Mouse (Mus musculus): ENCODE data around the gene Pcif1. TPM values are rescaled to one million over a fixed set of nuclear protein-coding genes. Genes with fewer than 3 reads are reported as not detected.
A peak's percentile ranks its signal among the peaks of the same experiment; 100 is the strongest.
"Not testable (repeated sequence)": the region's sequence is repeated elsewhere in the genome, so short reads cannot be mapped to it uniquely, and the experiment has no call there.

Gene Pcif1
- total RNA-seq, 2 experiments from 2014 or later: 41.2 to 44.1 TPM

DNA sequence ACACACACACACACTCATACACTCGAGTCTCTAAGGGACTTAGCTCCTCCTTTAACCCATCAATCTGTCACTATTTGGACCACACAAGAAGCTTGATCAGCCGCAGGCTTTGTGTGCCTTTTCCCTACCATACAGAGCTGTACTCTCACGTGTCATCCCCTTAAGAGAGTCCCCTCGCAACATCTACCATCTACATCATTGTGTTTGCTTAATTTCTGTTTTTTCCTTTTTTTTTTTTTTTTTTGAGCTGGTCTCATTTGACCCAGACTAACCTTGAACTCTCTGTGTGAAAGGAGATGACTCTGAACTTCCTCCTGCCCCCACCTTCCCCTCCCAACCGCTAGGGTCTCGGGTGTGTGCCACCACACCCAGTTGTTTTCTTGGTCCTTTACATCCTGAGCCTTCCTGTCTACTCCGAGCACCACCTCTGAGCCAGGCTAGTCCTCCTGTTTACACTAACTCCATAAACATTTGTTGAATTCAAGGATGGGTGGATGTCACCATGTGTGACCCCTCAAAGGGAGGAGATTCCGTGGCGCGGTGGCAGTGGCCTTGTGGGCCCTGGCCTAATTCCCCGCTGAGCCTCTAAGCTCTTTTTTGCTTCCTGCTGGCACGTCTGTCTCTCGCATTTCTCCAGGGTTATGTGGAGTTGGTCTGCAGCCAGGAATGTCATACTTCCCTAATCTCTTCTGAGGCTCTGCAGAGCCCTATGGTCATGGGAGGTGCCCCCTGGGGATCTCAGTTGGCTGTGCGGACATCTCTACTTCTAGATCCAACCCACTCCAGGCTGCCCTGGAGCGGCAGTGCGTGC is 12.2 kb upstream of the Pcif1 start:
- no peak for DNase-seq

DNA sequence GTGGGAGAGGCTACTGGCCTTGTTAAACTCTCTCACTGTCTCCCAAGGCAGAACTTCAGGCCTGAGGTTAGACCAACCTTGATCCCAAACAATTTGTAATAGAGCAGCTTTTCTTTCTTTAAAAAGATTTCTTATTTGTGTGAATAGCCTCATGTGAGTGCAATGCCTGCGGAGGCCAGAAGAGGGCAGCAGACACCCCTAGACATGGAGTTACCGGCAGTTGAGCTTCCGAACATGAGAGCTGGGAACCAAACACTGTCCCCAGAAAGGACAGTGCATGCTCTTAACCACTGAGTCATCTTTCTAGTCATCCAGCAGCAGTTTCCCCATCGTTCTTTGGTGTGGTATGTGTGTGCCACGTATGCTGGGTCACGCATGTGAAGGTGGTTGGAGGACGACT is 11.5 kb upstream of the Pcif1 start:
- no peak for DNase-seq

DNA sequence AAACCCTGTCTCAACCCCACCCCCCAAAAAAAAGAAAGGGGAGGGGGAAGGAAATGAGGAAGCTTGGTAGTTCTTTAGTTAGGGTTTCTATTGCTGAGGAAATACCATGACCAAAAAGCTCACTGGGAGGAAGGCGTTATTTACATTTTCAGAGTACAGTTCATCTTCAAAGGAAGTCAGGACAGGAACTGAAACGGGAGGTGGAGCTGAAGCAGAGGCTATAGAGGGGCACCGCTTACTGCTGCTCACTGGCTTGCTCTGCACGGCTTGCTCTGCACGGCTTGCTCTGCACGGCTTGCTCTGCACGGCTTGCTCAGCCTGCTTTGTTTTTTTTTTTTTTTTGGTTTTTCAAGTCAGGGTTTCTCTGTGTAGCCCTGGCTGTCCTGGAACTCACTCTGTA is 10.6 kb upstream of the Pcif1 start:
- no peak for DNase-seq

DNA sequence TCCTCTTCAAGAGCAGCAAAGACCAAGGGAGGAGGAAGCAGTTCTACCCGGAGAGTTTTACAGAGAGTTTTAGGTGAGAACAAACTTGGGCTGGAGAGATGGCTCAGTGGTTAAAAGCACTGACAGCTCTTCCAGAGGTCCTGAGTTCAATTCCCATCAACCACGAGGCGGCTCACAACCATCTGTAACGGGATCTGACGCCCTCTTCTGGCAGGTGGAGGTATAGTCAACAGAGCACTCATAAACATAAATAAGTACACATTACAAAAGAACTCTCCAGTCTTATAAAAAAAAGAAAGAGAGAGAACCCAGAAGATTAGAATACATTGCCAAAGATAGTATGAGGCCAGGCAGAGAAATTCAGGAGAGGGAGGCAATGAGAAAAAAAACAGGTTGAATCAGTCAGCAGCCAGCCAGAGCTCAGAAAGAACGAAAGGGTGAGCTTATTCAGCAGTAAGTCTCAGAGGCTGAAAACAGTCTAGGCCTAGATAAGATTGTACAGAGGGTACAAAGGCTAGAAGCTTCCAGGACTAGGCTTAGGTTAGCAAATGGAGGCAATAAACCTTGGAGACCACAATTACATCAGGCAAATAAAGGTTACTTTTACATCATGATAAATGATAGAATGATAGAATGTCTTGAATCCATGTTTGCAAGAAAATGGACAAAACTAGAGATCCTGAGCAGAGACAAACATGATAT is 7.4 kb upstream of the Pcif1 start:
- DNase-seq: no peak

DNA sequence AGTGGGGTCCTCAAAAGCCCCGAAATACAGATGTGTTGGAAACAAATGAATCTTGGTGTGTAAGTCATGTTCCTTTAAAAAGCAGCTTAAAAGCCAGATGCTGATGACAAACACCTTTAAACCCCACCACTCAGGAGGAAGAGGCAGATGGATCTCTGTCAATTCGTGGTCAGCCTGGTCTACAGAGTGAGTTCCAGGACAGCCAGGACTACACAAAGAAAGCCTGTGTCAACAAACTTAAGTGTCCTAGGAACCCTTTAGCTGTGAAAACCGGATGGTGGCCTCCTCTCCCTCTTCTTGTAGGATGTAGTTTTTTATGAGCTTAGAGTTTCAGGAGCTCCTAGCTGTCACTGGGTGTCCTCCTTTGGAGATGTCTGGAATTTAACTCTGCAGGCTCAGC is 5.5 kb upstream of the Pcif1 start:
- no peak for DNase-seq

DNA sequence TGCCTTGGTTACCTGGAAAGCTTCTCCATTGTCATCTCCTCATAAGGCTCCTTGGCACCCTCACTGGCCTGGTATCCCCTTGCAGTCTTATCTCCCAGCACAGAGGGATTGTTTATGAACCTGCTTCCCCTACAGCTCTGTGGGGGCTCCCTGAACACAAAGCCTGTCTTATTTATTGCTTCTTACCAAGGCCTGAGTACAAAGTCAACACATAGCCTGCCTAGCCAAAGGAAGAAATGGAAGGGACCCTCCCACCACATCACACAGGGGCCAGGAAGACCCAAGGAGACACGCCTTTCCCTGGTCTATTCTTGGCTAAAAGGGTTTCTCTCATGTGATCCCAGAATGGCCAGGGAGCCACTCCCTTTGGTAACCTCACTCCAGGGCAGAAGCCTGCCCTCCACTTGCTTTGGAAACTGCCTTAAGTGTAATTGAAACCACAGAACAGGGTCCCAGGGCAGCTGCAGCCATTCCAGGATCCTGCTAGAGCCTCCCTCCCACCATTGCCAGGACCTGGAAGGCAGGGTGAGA is 4.8 kb upstream of the Pcif1 start:
- DNase-seq: no peak

DNA sequence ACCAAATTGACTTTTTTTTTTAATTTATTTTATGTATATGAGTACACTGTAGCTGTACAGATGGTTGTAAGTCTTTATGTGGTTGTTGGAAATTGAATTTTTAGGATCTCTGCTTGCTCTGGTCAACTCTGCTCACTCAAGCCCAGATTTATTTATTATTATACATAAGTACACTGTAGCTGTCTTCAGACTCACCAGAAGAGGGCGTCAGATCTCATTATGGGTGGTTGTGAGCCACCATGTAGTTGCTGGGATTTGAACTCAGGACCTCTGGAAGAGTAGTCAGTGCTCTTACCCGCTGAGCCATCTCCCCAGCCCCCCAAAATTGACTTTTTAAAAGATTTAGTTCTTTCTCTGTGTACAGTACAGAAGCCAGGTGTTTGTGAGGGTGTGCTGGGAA is 3.5 kb upstream of the Pcif1 start:
- not testable (repeated sequence) for DNase-seq

DNA sequence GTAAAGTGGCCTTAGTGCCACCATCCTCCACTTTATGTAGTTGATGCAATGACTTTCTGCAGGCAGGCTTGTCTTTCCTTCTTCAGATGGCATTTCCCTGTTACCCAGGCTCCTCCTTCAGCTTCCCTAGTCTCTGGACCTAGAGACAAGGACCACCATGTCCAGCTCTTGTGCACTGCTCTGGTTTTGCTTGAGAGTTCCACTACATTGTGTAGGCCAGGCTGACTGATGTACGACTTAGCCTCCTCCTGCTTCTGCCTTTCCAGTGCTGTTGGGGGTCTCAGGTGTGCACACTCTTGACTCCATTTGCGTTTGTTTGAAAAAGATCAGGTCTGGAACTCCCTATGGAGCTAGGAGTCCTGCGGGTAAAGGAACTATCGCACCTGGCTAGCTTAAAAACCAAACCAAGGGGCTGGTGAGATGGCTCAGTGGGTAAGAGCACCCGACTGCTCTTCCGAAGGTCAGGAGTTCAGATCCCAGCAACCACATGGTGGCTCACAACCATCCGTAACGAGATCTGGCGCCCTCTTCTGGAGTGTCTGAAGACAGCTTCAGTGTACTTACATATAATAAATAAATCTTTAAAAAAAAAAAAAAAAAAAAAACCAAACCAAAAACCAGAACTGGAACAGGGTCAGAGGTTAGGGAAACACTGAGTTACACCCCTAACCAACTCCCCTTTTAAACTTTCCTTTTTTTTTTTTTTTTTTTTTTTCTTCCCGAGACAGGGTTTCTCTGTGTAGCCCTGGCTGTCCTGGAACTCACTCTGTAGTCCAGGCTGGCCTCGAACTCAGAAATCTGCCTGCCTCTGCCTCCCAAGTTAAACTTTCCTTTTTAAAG is 1.5 kb upstream of the Pcif1 start:
- DNase-seq: not testable (repeated sequence)

DNA sequence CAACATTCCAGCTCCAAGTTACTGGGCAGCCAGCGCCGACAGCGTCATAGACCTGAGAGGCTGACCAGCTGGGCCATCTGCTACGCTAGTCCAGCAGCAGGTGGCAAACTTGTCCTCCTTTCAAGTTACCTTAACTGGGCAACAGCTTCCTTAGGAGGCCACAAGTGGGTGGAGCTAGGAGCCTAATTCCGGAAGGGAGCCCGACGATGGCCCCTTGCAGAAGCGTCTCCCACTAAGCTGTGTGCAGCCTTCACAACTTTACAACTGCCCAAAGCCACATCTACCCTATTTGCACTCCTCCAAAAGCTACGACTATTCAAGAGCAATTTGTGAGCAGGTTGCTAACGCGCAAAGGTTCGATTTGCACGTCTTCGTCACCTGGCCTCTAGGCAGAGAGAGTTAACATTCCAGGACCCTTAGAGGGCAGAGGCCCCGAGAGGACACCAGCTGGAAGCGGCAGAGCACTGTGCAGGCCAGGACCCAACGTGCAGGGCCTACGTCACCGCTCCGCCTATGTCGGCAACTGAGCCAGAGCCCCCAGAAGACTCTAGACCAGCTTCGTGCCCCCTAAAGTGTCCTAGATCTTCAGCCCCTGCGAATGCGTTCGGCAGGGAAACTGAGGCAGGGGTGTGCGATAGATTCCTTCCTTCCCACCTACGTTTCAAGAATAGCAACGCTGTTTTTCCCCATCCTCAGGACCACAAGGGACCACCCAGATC is 436 bp upstream of the Pcif1 start:
- DNase-seq: no peak

DNA sequence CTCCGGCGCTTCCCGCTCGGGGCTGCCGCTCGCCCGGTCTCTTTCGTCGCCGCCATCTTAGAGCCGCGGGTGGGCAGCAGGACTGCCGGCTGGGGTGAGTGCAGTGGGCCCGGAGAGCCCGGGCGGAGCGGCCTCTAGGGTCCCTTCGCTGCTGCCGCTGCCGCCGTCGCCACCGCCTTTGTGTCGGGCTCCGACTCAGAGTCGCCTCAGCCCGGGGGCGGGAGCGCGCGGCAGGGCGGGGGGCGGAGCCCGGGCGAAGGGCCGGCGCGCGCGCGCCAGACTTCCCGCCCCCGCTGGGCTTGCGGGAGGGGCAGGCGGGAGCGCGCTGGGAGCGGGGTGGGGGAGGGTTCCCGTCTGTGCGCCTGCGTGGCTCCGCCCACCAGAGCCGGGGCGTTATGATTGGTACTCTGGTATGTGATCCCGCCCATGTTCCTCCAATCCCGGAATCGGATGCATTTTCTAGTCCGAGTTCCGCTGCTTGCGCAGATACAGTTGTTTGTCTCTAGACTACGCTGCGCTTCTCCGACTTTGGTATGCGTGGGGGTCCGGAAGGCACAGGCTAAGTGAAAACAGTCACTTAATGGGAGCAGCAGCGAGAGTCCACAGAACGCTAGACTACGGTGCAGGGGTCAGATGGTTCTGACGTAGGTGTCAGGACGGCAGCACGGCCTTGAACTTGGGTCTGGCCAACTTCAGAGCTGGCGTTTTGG is 619 bp downstream of the Pcif1 start:
- DNase-seq: peak; percentile 93

DNA sequence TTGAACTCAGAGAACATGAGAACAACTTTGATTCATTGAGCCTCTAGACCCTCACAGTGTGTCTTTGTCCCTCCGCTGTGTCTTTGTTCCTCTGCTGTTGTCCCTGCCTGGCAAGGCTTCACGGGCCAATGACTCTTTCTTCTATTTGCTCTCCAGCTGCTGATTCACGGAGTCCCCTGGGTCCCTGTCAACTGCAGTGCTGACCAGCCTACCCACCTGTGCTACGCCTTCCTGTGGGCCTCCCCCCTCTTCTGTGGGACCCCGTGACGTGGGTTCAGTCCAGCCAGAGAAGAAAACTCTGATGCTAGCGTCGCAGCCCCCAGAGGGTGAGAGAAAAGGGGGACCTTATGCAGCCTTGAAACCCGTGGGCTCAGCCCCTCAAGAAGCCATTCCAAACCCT is 3.5 kb downstream of the Pcif1 start:
- DNase-seq: no peak

DNA sequence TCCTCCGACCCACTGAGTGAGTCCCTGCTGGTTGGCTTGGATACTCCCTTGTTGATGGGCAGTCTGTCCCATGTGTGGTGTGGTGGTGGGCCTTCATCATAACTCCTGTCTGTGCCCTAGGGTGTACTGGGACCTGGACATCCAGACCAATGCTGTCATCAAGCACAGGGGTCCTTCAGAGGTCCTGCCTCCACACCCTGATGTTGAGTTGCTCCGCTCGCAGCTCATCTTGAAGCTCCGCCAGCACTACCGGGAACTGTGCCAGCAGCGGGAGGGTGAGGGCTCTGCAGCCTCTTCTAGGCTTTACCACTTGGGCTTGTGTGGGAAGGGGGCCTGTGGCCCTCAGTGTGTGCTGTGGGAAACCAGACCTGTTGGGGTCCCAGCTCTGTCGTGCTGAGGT is 6.7 kb downstream of the Pcif1 start:
- DNase-seq: peak; percentile 85

DNA sequence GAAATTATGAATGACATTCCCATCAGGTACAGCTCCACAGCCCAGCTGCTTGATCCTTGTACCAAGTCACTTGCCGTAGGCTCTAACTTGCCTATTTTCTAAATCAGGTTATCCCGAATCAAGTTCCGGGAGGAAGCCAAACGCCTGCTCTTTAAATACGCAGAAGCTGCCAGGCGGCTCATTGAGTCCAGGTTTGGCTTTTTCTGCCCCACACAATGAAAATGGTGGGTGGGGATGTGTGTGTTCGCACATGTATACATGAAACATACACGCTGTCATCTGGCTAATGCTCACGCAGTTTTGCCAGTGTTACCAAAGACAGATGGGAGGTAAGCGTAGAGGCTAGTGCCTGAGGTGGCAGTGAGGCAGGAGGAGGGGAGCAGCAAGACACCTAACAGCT is 7.5 kb downstream of the Pcif1 start:
- no peak for DNase-seq

DNA sequence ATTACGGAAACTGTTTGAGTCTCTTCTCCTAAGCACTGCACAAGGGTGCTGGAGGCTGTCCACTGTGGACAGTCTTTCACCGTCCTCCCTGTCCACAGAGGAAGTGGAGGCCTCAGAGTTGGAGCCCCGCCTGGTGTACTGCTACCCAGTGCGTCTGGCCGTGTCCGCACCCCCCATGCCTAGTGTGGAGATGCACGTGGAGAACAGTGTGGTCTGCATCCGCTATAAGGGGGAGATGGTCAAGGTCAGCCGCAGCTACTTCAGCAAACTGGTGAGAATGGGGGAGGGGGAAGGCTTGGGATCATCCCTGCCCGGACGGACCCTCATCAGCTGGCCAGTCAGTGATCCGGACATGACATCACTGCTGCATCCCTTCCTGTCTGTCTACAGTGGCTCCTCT is 9.9 kb downstream of the Pcif1 start:
- DNase-seq: no peak

DNA sequence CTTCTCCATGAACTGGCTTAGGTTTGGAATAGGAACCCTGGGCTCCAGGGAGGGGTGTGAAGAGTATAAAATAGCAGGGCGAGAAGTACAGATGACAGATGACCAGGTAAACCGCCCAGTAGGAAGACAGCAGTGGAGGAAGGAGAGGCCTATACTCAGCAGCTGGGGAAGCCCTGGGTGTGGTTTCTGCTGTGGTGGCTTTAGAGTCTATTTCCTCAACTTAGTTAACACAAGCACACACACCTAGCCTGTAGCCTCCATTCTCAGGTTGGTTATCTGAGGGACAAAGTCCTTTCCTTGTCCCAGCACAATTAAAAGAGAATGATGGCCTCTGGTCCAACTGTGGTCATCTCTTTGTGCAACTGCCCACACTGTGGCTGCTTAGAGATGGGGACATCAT is 10.9 kb downstream of the Pcif1 start:
- no peak for DNase-seq

DNA sequence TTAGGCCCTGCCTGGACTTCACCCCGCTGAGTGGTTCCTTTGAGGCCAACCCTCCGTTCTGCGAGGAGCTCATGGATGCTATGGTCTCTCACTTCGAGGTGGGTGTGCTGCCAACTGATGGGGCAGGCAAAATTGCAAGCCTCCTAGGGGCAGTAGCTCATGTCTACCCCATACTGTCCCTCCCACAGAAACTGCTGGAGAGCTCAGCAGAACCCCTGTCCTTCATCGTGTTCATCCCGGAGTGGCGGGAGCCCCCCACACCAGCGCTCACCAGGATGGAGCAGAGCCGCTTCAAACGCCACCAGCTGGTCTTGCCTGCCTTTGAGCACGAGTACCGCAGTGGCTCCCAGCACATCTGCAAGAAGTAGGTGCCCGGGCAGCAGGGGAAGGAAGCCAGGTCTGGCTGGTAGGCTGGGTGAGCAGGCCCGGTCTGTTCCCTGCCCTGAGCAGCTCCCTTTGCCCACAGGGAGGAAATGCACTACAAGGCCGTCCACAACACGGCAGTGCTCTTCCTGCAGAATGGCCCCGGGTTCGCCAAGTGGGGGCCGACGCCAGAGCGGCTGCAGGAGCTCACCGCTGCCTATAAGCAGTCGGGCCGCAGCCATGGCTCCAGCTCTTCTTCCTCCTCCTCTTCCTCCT is 11.4 kb downstream of the Pcif1 start:
- DNase-seq: no peak

DNA sequence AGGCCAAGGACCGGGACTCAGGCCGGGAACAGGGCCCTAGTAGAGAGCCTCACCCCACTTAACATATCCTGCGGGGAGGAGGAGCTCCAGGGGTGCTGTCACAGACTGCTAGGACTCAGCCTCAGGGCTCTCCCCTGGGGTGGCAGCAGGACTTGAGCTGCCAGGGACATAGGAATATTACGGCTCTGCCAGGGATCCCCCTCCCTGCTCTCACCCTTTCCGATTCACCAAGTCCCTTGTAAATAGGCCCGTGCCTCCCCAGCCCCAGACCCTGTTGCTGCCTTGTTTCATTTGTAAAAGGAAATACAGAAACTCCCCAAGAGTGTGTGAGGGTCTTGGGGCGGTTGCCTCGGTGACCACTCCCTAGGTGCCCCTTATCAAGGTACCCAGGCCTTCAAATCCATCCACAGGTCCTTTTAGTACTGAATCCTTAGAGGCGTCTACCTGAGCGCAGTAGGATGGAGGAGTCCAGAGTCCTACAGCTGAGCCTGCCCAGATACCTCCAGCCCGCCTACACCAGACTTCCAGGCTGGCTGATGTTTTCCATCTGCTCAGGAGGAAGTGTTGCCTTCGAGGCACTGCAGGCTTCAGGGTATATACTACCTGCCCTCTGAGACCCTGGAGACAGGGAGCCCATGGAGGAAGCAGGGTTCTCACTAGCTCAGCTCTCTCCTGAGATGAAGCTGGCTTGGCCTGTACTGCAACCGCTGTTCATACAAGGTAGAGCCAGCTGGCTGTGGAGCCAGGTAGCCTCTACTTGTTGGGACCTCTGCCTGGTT is 12.1 kb downstream of the Pcif1 start:
- no peak for DNase-seq

DNA sequence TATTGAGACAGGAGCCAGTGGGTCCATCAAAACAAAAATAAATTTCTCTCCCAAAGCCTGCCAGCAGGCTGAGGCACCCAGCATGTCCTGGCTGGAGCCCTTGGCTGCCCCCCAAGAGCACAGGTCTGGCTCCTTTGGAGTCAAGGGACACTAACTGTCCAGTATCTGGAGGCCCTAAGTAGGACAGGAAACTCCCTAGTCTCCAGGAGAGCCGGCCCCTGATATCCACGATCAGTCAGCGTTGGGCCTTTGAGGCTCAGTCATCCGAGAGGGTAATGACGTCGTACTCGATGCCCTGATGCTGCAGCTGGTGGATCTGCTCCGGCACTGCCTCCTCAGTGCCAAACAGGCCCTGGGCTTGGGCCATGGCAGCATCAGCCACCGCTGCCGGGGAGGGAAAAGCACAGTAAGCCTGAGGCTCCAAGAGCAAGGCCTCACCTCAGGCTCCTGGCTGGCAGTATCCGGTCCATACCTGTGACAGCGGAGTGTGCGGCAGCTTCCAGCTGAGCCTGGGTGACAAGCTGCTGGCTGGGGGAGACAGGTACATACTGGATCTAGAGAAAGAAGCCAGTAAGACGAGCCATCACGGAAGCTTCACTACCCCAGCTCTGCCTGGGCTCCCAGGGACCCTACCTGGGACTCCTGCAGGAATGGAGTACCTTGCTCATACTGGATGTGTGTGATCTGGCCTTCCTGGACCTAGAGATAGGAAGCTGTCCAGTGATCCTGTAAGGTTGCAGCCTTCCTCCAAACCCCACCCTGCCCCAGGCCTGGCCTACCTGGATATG is 13.0 kb downstream of the Pcif1 start:
- DNase-seq: no peak

DNA sequence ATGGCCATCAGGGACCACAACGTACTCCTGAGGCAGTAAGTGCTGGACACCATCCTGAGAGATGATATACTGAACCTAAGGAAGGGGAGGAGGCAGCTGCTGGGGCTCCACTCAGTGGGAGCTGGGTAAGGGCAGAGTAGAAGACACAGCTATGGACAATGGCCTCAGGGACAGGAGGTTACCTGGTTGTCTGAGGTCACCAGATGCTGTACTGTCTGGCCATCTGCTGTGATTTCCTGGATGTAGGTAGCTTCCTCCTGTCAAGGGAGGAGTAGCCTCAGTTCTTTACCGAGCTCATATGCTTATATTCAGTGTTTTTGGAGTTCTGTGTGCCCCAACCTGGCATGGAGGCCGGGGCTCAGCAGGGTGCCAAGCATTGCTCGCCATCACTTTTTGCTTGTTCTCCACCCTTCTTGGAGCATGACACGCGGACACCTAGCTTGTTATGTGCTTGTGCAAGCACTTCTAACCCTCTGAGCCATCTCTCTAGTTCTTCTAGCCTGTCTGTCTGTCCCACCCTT is 13.7 kb downstream of the Pcif1 start:
- DNase-seq: no peak
